Mouse (Mus musculus) lung, postnatal 0 days (tissue): ENCODE data around the gene Rabgef1. TPM values are rescaled to one million over a fixed set of nuclear protein-coding genes. Genes with fewer than 3 reads are reported as not detected.

Experiments
- ATAC-seq: fragments of 200-750 bp; cut with Nextera tagmentation; 2 replicates; pipeline ENCODE4 v1.8.0; 2017; ENCODE audit warnings: moderate library complexity
- DNase-seq: peaks from one replicate; pipeline ENCODE4 v3.0.0-alpha.2; 2016; ENCODE audit warnings: low spot score
- H3K27ac ChIP-seq: fragments of 300-500 bp; sonication (generic); 2 replicates; pipeline ENCODE4 v1.5.1; 2014; ENCODE audit warnings: antibody characterized with exemption, mild to moderate bottlenecking, low read length, mixed read lengths
- H3K27me3 ChIP-seq: fragments of 300-500 bp; sonication (generic); replicated peaks from 2 replicates; pipeline ENCODE4 v1.6.1; 2014; ENCODE audit warnings: low read length, mixed read lengths; ENCODE audit not compliant: insufficient read depth
- H3K36me3 ChIP-seq: fragments of 300-500 bp; sonication (generic); 2 replicates; pipeline ENCODE4 v1.6.1; 2014; ENCODE audit warnings: low read length, mixed read lengths; ENCODE audit not compliant: insufficient read depth
- H3K4me1 ChIP-seq: fragments of 300-500 bp; sonication (generic); 2 replicates; pipeline ENCODE4 v1.6.1; 2014; ENCODE audit warnings: antibody characterized with exemption, low read depth, low read length, mixed read lengths; ENCODE audit not compliant: insufficient read depth
- H3K4me2 ChIP-seq: fragments of 300-500 bp; sonication (generic); replicated peaks from 2 replicates; pipeline ENCODE4 v1.6.1; 2014; ENCODE audit warnings: low read depth, mild to moderate bottlenecking, low read length, moderate library complexity, mixed read lengths
- H3K4me3 ChIP-seq: fragments of 300-500 bp; sonication (generic); 2 replicates; pipeline ENCODE4 v1.5.1; 2014; ENCODE audit warnings: low read depth, low read length
- H3K9ac ChIP-seq: fragments of 300-500 bp; sonication (generic); replicated peaks from 2 replicates; pipeline ENCODE4 v1.6.1; 2014; ENCODE audit warnings: low read depth, mild to moderate bottlenecking
- H3K9me3 ChIP-seq: fragments of 300-500 bp; sonication (generic); 2 replicates; pipeline ENCODE4 v1.6.1; 2016; ENCODE audit warnings: low read length, mixed read lengths
- CTCF ChIP-seq: IDR thresholded peaks from 2 replicates; pipeline ENCODE4 v1.5.1; 2016; ENCODE audit warnings: antibody characterized with exemption, mild to moderate bottlenecking
- EP300 ChIP-seq: IDR thresholded peaks from 2 replicates; pipeline ENCODE4 v1.6.1; 2016; ENCODE audit warnings: antibody characterized with exemption, mild to moderate bottlenecking, control low read depth
- WGBS: fragments of 180-500 bp; shearing (Covaris S2); extraction: QIAGEN DNeasy Blood & Tissue Kit; methylation state at CpG from one replicate; pipeline ENCODE4 v1.1.7; 2014; 5-methylcytosine and 5-hydroxymethylcytosine counted together
- polyA plus RNA-seq: library from polyadenylated mRNA; unstranded; fragments of >200 nt; fragmentation: Nextera tagmentation; extraction: Ambion mirVana; gene quantifications from 2 replicates; pipeline ENCODE4 v1.2.1, GENCODE M21; 2015

Rabgef1 gene
- polyA plus RNA-seq, 1 experiment from 2014 or later: 50.5 TPM

- no peaks in the 10 kb centered on the region for H3K27me3 ChIP-seq
- 0 out of 2 replicates have a peak, but pooled peaks cover 3% of the 10 kb centered on the region for H3K4me1 ChIP-seq
- no peak overlapping the region for H3K4me2 ChIP-seq
- no peak for DNase-seq
- TF ChIP-seq EP300 (no peak), CTCF (no peak)
- H3K36me3 ChIP-seq: peaks cover 17% of the 10 kb centered on the region
- H3K27ac ChIP-seq: no peak overlapping the region
- no peak overlapping the region for H3K9ac ChIP-seq
- no peak overlapping the region for H3K4me3 ChIP-seq
- 87% methylated on average over 7 of the region's 7 CpGs for WGBS
- no peaks in the 10 kb centered on the region for H3K9me3 ChIP-seq
- ATAC-seq: no peak
Measured at GRCm38 (mm10) chr5:130197981-130198380, 26.4 kb downstream of the Rabgef1 start.

- ATAC-seq (peak; percentile 95), DNase-seq (peak; percentile 84)
- Histone ChIP-seq H3K27me3 (no peaks in the 10 kb centered on the region), H3K27ac (peak overlapping the region; percentile 69), H3K4me1 (no peaks in the 10 kb centered on the region), H3K4me3 (no peak overlapping the region), H3K9ac (no peak overlapping the region), H3K36me3 (peaks cover 12% of the 10 kb centered on the region), H3K4me2 (no peak overlapping the region), H3K9me3 (no peaks in the 10 kb centered on the region)
- WGBS: 56% methylated on average over 10 of the region's 10 CpGs
- TF ChIP-seq EP300 (peak; percentile 90), CTCF (no peak)
Measured at GRCm38 (mm10) chr5:130200233-130201029, 28.8 kb downstream of the Rabgef1 start.

DNA sequence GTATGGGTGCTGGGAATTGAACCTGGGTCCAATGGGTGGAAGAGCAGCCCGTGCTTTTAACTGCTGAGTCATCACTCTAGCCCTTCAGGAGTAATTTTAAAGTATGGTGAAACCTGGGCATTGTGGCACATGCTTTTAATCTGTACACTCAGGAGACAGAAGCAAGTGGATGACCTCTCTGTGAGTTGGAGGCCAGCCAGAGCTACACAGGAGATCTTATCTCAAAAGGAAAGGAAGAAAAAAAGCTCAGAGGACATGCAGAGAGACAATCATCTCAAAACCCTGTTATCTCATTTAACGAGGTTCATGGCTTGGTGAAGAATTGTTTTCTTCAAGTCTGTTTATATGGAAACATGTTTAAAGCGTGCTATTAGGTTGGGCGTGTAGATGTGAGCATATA is 32.4 kb downstream of the Rabgef1 start:
- ATAC-seq (no peak), DNase-seq (no peak)
- Histone ChIP-seq H3K4me2 (no peak overlapping the region), H3K9ac (no peak overlapping the region), H3K4me1 (no peaks in the 10 kb centered on the region), H3K9me3 (no peaks in the 10 kb centered on the region), H3K27ac (peak overlapping the region; percentile 20; the same call in 1 of the 2 replicates), H3K36me3 (peaks cover 10% of the 10 kb centered on the region; the same call in 1 of the 2 replicates), H3K4me3 (no peak overlapping the region), H3K27me3 (no peaks in the 10 kb centered on the region)
- whole genome bisulfite sequencing: 49% methylated on average over 4 of the region's 4 CpGs
- TF ChIP-seq CTCF (no peak), EP300 (peak; percentile 52; the same call in 1 of the 2 replicates)

GRCm38 (mm10) chr5:130204560-130204959 is 33.0 kb downstream of the Rabgef1 start:
- no peaks in the 10 kb centered on the region for H3K9me3 ChIP-seq
- TF ChIP-seq CTCF: no peak
- no peak for TF ChIP-seq EP300
- no peak overlapping the region for H3K4me3 ChIP-seq
- H3K36me3 ChIP-seq: peaks cover 16% of the 10 kb centered on the region; the same call in 1 of the 2 replicates
- H3K9ac ChIP-seq: no peak overlapping the region
- WGBS: 86% methylated on average over 6 of the region's 6 CpGs
- no peak overlapping the region for H3K4me2 ChIP-seq
- H3K27ac ChIP-seq: peak overlapping the region; percentile 20; the same call in 1 of the 2 replicates
- H3K4me1 ChIP-seq: no peaks in the 10 kb centered on the region
- DNase-seq (no peak), ATAC-seq (no peak)
- H3K27me3 ChIP-seq: no peaks in the 10 kb centered on the region

GRCm38 (mm10) chr5:130205441-130206023 is 33.9 kb downstream of the Rabgef1 start:
- Histone ChIP-seq H3K27me3 (no peaks in the 10 kb centered on the region), H3K36me3 (peaks cover 25% of the 10 kb centered on the region), H3K4me3 (no peak overlapping the region), H3K9ac (no peak overlapping the region), H3K4me2 (no peak overlapping the region), H3K4me1 (no peaks in the 10 kb centered on the region), H3K27ac (peak overlapping the region; percentile 57), H3K9me3 (no peaks in the 10 kb centered on the region)
- 69% methylated on average over 3 of the region's 3 CpGs for WGBS
- ATAC-seq (peak; percentile 41), DNase-seq (peak; percentile 80)
- TF ChIP-seq EP300: peak; percentile 64
- no peak; the same call in 1 of the 2 replicates for TF ChIP-seq CTCF

DNA sequence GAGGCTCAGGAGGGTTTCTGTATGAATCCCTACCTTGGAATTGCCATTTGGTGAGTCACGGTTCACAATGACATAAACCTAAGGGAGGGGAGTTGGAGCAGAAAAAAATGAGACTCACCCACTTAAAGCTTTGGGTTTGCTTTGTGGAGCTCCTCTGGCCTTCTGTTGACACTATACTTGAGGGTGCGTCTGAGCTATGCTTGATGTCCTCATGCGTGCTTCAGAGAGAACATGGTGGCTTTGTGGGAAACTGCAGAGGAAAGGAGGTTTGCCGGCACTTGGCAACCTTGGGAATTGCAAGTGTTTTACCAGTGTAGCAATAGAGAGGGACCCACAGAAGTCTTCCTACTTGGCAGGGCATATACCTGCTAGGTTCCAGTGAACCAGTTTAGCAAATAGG is 35.7 kb downstream of the Rabgef1 start:
- TF ChIP-seq CTCF (peak; percentile 33), EP300 (peak; percentile 96)
- Histone ChIP-seq H3K4me3 (no peak overlapping the region), H3K36me3 (peaks cover 32% of the 10 kb centered on the region), H3K9ac (no peak overlapping the region), H3K4me2 (no peak overlapping the region), H3K4me1 (no peaks in the 10 kb centered on the region), H3K9me3 (no peaks in the 10 kb centered on the region), H3K27me3 (no peaks in the 10 kb centered on the region), H3K27ac (peak overlapping the region; percentile 81)
- 54% methylated on average over 4 of the region's 4 CpGs for WGBS
- DNase-seq (peak; percentile 94), ATAC-seq (peak; percentile 94)
